Mouse (Mus musculus) G1E (cell line): ENCODE measurements around the gene Tmem218.

ENCODE experiments used
- CTCF ChIP-seq: IDR thresholded peaks from 2 replicates; pipeline ENCODE4 v1.5.1; 2012; ENCODE audit warnings: low read depth, low read length, inconsistent platforms, mixed read lengths
- GATA1 ChIP-seq: IDR thresholded peaks from 2 replicates; pipeline ENCODE4 v1.6.1; 2012; ENCODE audit warnings: borderline replicate concordance, low read length, inconsistent platforms, mixed read lengths
- GATA2 ChIP-seq: IDR thresholded peaks from 2 replicates; pipeline ENCODE4 v1.6.1; 2012; ENCODE audit warnings: low read depth, low read length, inconsistent platforms, borderline replicate concordance
- POLR2AphosphoS5 ChIP-seq: IDR thresholded peaks from 2 replicates; pipeline ENCODE4 v1.6.1; 2012; ENCODE audit warnings: low read depth, low read length, inconsistent platforms; ENCODE audit not compliant: insufficient replicate concordance
- TAL1 ChIP-seq: conservative IDR thresholded peaks from 2 replicates; pipeline ENCODE4 v1.6.1; 2012; ENCODE audit warnings: low read depth, low read length, inconsistent platforms, mixed read lengths

DNA sequence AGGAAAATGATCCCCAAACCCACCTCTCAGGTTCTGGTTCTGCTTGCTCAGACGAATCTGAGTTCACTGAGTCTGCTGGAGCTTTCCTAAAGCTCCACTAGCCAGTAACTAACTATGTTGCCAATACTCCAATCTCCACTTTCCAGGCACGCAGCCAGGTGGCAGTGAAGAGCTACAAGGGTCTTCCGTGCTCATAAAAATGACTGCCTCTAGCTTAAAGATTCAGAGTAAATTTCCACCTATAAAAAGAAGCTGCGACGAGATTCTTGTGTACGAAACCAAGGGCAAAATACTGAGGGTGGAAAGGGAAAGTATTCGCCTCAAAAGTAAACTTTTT is 47.8 kb downstream of the Tmem218 start:
- TF ChIP-seq GATA1 (no peak), POLR2AphosphoS5 (no peak), CTCF (no peak), TAL1 (no peak), GATA2 (no peak)
